Mouse (Mus musculus) liver, embryonic 15.5 days (tissue): ENCODE data around the gene Arhgef17. TPM values are rescaled to one million over a fixed set of nuclear protein-coding genes. Genes with fewer than 3 reads are reported as not detected.
A peak's percentile ranks its signal among the peaks of the same experiment; 100 is the strongest.

Experiments used
- ATAC-seq: fragments of 200-750 bp; cut with Nextera tagmentation; 2 replicates; pipeline ENCODE4 v1.8.0; 2017; ENCODE audit warnings: moderate number of reproducible peaks, mild to moderate bottlenecking, moderate library complexity; ENCODE audit not compliant: insufficient read depth
- H3K27ac ChIP-seq: fragments of 300-500 bp; sonication (generic); replicated peaks from 2 replicates; pipeline ENCODE4 v1.5.1; 2015; ENCODE audit warnings: mild to moderate bottlenecking, inconsistent platforms
- H3K27me3 ChIP-seq: fragments of 300-500 bp; sonication (generic); 2 replicates; pipeline ENCODE4 v1.6.1; 2015; ENCODE audit warnings: mild to moderate bottlenecking, inconsistent platforms
- H3K36me3 ChIP-seq: fragments of 300-500 bp; sonication (generic); replicated peaks from 2 replicates; pipeline ENCODE4 v1.6.1; 2015; ENCODE audit warnings: moderate library complexity, mild to moderate bottlenecking, inconsistent platforms
- H3K4me1 ChIP-seq: fragments of 300-500 bp; sonication (generic); replicated peaks from 2 replicates; pipeline ENCODE4 v1.6.1; 2015; ENCODE audit warnings: inconsistent platforms
- H3K4me2 ChIP-seq: fragments of 300-500 bp; sonication (generic); 2 replicates; pipeline ENCODE4 v1.6.1; 2015; ENCODE audit warnings: moderate library complexity, mild to moderate bottlenecking, inconsistent platforms
- H3K4me3 ChIP-seq: fragments of 300-500 bp; sonication (generic); replicated peaks from 2 replicates; pipeline ENCODE4 v1.5.1; 2015; ENCODE audit warnings: mild to moderate bottlenecking, inconsistent platforms
- H3K9ac ChIP-seq: fragments of 300-500 bp; sonication (generic); 2 replicates; pipeline ENCODE4 v1.6.1; 2015; ENCODE audit warnings: moderate library complexity, mild to moderate bottlenecking, inconsistent platforms
- H3K9me3 ChIP-seq: fragments of 300-500 bp; sonication (generic); replicated peaks from 2 replicates; pipeline ENCODE4 v1.6.1; 2016; ENCODE audit warnings: inconsistent platforms
- WGBS: fragments of 180-500 bp; shearing (Covaris S2); methylation state at CpG from one replicate; pipeline ENCODE4 v1.1.7; 2015; ENCODE audit warnings: mixed read lengths; ENCODE audit not compliant: insufficient replicate concordance; 5-methylcytosine and 5-hydroxymethylcytosine counted together
- polyA plus RNA-seq: library from polyadenylated mRNA; unstranded; fragments of >200 nt; fragmentation: Nextera tagmentation; extraction: Ambion mirVana; gene quantifications from 2 replicates; pipeline ENCODE4 v1.2.1, GENCODE M21; 2015

Arhgef17 gene
- polyA plus RNA-seq = 0.76 and 1.0 TPM in 2 replicates

DNA sequence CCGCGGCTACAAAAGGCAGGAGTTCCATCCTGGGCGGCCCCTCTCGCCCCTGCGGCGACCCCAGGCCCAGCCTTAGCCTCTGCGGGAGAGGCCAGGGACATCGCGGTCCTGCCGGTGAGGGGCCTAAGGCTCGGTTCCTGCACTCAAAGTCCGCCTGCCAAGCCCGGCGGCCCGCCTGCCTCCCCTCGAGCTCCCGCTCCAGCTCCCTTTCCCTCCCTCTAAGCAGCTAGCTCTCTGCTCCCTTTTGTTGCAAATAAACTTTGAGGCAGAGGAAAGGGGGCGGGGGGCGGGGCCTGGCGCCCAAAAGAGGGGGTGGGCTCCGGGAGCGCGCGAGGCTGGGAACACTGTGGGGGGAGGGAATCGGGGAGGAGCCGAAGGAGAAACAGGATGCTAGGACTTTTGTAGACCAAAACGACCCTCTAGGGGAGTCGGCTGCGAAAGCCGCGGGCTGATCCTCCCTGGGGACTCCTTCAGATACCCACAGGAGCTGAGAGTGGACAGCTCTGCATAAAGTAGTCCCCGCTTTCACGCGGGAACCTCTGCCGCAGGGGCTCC lies at the start of gene Arhgef17:
TSS of gene Arhgef17 (minus strand) at position 182 of the 555 bp plus-strand sequence.
- H3K27ac ChIP-seq = peak within 1 kb of the TSS; percentile 65; the same call in 1 of the 2 replicates
- H3K4me2 ChIP-seq = peak within 1 kb of the TSS; percentile 73
- H3K36me3 ChIP-seq = no peaks in the 10 kb centered on the region
- H3K9ac ChIP-seq = peak within 1 kb of the TSS; percentile 21
- WGBS = under 1% methylated on average over 35 of the region's 35 CpGs
- peak within 1 kb of the TSS; percentile 54 for H3K4me3 ChIP-seq
- peaks cover 30% of the 10 kb centered on the region for H3K4me1 ChIP-seq
- H3K27me3 ChIP-seq = peaks cover 73% of the 10 kb centered on the region
- peak; percentile 48 for ATAC-seq
- no peaks in the 10 kb centered on the region for H3K9me3 ChIP-seq

DNA sequence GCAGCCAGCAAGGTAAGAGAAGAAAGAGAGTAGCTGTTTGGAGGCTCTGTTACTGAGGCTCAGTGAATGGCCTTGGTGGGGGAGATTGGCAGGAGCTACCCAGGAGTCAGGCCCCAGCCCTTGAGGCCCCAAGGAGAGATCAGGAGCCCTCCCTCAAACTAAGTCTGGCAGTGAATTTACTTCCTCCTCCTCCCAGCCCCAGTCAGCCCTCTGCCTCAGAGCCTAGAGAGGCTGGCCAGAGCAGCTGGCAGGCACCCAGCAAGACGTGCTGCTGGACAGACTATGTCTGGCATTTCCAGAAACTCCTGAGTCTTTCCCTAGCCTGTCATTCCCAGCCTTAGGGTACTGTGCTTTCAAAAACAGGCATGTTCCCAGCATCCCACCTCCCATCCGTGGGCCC lies 47.3 kb upstream of the Arhgef17 start:
- Histone ChIP-seq H3K9ac (no peak overlapping the region), H3K27me3 (peaks cover 14% of the 10 kb centered on the region), H3K4me2 (no peak overlapping the region), H3K4me1 (peaks cover 6% of the 10 kb centered on the region; the same call in 1 of the 2 replicates), H3K9me3 (no peaks in the 10 kb centered on the region), H3K36me3 (no peaks in the 10 kb centered on the region), H3K27ac (no peak overlapping the region), H3K4me3 (no peak overlapping the region)
- ATAC-seq = no peak
- WGBS = 33% methylated on average over 2 of the region's 2 CpGs

DNA sequence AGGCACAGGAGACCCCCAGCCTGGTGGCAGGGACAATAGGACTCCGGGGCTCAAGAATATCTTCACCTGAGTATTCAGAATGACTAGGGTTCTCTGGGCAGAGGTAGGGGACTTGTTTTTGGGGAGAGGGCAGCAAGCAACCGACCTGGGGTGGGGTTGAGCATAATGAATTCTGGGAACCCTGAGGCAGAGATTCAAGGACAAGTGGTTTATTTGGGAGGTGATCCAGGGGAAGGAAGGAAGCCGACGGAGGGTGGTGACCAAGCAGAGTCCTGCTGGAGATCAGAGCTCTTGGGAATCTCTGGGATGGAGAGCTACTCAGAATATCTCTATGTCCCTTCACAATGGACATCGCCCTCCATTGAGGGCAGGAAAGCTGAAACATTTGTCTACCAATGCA lies 46.3 kb upstream of the Arhgef17 start:
- 66% methylated on average over 5 of the region's 5 CpGs for WGBS
- ATAC-seq = no peak
- H3K9me3 ChIP-seq = no peaks in the 10 kb centered on the region
- no peak overlapping the region for H3K27ac ChIP-seq
- H3K9ac ChIP-seq = no peak overlapping the region
- no peak overlapping the region for H3K4me3 ChIP-seq
- no peak overlapping the region for H3K4me2 ChIP-seq
- H3K27me3 ChIP-seq = peaks cover 24% of the 10 kb centered on the region
- H3K4me1 ChIP-seq = peaks cover 10% of the 10 kb centered on the region; the same call in 1 of the 2 replicates
- H3K36me3 ChIP-seq = no peaks in the 10 kb centered on the region

DNA sequence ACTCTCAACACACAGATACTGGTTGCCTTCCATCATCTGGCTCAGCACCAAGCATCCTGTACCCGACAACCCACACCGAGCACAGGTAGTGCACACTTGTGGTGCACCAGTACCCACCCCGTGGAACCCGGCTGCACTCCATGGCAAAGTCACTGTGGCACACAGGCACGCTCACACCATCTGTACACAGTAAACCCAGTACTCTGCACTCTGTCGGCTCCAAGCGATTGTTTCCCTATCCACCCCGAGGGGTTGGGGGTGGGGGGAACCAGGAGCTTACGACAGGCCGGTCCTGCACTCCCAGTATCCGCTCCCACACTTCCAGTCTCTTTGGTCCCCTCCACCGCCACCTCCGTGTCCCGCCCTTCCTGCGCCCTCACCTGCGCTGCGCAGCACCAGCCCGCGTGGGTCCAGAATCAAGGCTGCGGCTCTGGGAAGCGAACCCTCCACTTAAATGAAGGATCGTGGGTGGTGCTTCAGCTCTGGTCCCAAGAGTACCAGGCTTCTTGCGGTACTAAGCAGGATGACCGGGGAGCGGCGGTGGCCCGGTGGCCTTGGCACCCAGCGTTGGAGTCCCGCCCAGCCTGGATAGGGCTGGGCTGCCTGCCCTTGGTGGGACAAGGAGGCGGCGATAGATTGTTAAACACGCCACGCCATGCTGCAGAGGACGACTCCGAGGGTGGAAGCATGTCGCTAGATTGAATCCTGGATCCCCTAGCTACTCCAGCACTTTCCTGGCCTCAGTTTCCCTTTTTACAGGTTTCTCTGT lies 42.4 kb upstream of the Arhgef17 start, which contains the start of gene P2ry6:
TSS of gene P2ry6 (minus strand) at position 515 of the 769 bp plus-strand sequence.
- no peaks in the 10 kb centered on the region for H3K9me3 ChIP-seq
- H3K27ac ChIP-seq = no peak within 1 kb of the TSS
- no peaks in the 10 kb centered on the region for H3K36me3 ChIP-seq
- no peak within 1 kb of the TSS for H3K9ac ChIP-seq
- peak within 1 kb of the TSS; percentile 54 for H3K4me2 ChIP-seq
- no peak for ATAC-seq
- peaks cover 13% of the 10 kb centered on the region; the same call in 1 of the 2 replicates for H3K4me1 ChIP-seq
- H3K4me3 ChIP-seq = peak within 1 kb of the TSS; percentile 22
- 8% methylated on average over 36 of the region's 36 CpGs for WGBS
- peaks cover 39% of the 10 kb centered on the region for H3K27me3 ChIP-seq

DNA sequence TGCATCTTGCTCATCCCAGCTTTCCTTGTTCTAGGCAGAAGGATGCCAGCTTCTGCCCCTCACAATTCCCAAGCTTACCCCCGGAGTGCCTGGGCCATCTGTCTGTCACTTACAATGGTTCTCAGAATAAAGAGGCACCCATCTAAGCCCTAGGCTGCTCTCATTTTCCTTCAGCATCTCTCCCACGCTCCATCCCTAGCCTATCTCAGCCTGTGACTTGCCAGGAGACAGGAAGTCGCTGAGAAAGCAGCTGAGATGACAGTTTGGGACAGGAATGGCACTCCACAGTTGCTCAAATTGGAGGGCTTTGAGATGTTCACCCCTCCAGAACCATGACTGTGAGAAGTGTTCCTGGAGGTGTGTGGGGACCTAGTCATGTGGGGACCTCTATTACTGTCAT lies 41.0 kb upstream of the Arhgef17 start:
- no peaks in the 10 kb centered on the region for H3K9me3 ChIP-seq
- no peak overlapping the region for H3K4me3 ChIP-seq
- no peak overlapping the region for H3K27ac ChIP-seq
- H3K36me3 ChIP-seq = no peaks in the 10 kb centered on the region
- no peak overlapping the region for H3K9ac ChIP-seq
- no peak overlapping the region for H3K4me2 ChIP-seq
- H3K4me1 ChIP-seq = peaks cover 16% of the 10 kb centered on the region; the same call in 1 of the 2 replicates
- 37% methylated on average over 3 of the region's 3 CpGs for WGBS
- ATAC-seq = no peak
- H3K27me3 ChIP-seq = peaks cover 39% of the 10 kb centered on the region

DNA sequence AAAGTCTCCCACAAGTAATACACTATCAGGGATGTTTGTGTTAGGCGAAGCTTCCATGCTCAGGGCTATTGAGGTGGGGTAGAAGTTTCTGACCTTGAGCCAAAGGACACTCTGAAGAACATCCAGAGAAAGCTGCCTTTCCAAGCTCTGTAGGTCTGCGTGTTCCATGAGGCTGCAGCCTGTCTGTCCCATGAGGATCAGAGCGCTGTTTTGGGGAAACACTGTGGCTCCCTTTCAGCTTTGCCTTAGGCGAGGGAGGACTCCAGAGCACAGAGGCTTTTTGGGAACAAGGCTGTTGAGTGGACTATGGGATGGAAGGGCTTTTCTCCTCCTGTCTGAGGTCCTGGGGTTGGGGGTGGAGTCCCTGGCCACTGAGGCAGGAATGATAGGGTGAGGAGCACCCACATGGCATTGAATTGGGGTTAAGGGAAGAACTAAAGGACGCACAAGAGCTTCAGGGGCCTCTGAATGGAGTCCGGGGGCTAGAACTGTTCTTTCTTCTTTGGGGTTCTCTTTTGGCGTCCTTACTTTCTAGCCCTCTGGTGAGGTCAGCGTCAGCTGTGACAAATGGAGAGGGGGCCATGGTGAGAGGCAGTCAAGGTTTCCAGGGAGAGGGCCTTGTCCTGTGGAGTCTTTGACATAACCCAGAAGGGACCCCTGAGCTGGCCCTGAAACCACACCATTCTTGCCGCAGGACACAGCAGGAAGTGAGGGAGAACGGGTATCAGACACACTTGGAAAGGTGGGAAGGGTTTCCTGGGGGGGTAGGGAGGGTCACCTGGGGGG lies 37.2 kb upstream of the Arhgef17 start:
- no peaks in the 10 kb centered on the region for H3K36me3 ChIP-seq
- WGBS = 53% methylated on average over 10 of the region's 10 CpGs
- H3K4me3 ChIP-seq = no peak overlapping the region
- no peak overlapping the region for H3K27ac ChIP-seq
- no peak for ATAC-seq
- H3K4me1 ChIP-seq = peaks cover 9% of the 10 kb centered on the region; the same call in 1 of the 2 replicates
- no peak overlapping the region for H3K9ac ChIP-seq
- H3K4me2 ChIP-seq = no peak overlapping the region
- peaks cover 24% of the 10 kb centered on the region for H3K27me3 ChIP-seq
- no peaks in the 10 kb centered on the region for H3K9me3 ChIP-seq

DNA sequence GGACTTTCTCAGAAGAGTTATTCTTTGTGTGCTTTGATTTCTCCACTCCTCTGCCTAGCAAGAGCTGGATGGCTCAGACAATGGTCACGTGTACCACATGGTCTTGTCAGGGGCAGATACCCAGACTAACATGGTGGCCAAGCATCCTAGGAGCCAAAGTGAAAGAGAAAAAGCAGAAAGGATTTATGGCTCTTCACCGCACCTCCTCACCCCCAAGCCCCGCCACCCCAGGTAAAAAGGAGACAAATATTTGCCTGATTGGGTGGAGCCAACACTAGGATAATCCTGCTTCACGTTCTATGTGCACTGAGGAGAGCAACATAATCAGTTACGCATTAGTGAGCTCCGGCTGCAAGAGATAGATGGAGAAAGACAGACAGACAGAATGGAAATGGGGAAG lies 36.5 kb upstream of the Arhgef17 start:
- Histone ChIP-seq H3K4me2 (no peak overlapping the region), H3K4me3 (no peak overlapping the region), H3K4me1 (0 out of 2 replicates have a peak, but pooled peaks cover 6% of the 10 kb centered on the region), H3K36me3 (no peaks in the 10 kb centered on the region), H3K27me3 (peaks cover 17% of the 10 kb centered on the region), H3K9ac (no peak overlapping the region), H3K27ac (no peak overlapping the region), H3K9me3 (no peaks in the 10 kb centered on the region)
- no peak for ATAC-seq
- 70% methylated on average over 6 of the region's 6 CpGs for WGBS

DNA sequence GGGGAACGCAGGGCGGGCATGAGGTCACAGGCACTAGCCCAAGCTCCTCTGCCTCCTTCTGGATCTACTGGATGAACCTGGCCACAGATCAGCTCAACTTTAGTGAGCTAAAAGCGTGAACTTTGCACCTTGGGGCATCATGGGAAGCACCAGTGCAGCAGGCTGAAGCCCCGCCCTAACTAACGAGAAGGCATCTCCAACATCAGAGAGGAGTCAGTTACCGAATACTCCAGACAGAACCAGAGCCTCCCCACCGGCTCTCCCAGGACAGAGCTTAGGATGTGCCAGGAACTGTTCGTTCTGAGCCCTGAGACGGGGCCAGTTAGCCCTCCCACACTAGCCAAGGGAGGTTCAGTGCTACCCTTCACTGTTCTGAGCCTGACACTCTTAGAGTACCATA lies 35.9 kb upstream of the Arhgef17 start:
- Histone ChIP-seq H3K4me3 (no peak overlapping the region), H3K4me2 (no peak overlapping the region), H3K27ac (no peak overlapping the region), H3K9me3 (no peaks in the 10 kb centered on the region), H3K36me3 (no peaks in the 10 kb centered on the region), H3K27me3 (peaks cover 16% of the 10 kb centered on the region), H3K4me1 (0 out of 2 replicates have a peak, but pooled peaks cover 6% of the 10 kb centered on the region), H3K9ac (no peak overlapping the region)
- no peak for ATAC-seq
- WGBS = 61% methylated on average over 9 of the region's 9 CpGs

DNA sequence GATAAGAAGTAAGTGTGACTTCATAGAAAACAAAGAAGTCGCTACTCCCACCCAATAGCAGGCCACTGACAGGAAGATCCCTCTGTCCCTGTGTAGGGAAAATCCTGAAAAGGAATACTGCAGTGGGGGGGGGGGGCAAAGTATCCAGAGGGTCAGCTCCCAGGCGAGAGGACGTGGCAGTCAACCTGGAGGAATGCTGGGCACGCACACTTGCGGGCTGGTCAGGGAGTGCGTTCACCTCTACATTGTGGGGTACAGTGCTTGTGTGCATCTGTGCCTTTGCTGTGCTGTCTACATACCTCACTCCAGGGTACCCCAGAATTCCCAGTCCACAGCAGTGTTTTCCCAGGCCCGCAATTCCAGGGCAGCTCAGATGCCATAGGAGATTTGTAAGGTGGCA lies 34.1 kb upstream of the Arhgef17 start:
- H3K4me2 ChIP-seq = no peak overlapping the region
- peaks cover 8% of the 10 kb centered on the region; the same call in 1 of the 2 replicates for H3K27me3 ChIP-seq
- no peak overlapping the region for H3K27ac ChIP-seq
- no peak overlapping the region for H3K9ac ChIP-seq
- H3K4me3 ChIP-seq = no peak overlapping the region
- H3K9me3 ChIP-seq = no peaks in the 10 kb centered on the region
- no peak for ATAC-seq
- H3K36me3 ChIP-seq = no peaks in the 10 kb centered on the region
- H3K4me1 ChIP-seq = 0 out of 2 replicates have a peak, but pooled peaks cover 6% of the 10 kb centered on the region
- WGBS = 67% methylated on average over 7 of the region's 7 CpGs

DNA sequence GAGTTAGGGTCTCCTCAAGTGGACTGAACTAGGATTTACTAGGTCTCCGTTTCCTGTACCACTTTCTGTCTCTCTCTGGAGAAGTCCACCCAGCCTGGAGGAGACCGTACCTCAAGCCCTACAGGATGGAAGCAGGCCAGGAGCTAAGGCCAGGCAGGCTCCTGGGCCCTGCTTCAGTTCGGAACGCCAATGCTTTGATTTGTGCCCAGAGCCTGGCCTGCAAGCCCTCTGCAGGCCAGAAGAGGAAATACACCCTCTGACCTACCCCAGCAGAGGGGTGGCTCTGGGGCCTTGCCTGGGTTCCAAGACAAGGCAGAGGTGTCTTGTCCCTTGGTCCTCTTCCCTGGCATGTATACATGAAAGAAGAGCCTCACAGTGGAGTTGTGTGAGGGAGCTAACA lies 33.2 kb upstream of the Arhgef17 start:
- peaks cover 8% of the 10 kb centered on the region; the same call in 1 of the 2 replicates for H3K27me3 ChIP-seq
- WGBS = 15% methylated on average over 4 of the region's 4 CpGs
- H3K4me1 ChIP-seq = 0 out of 2 replicates have a peak, but pooled peaks cover 3% of the 10 kb centered on the region
- no peaks in the 10 kb centered on the region for H3K36me3 ChIP-seq
- no peaks in the 10 kb centered on the region for H3K9me3 ChIP-seq
- no peak overlapping the region for H3K9ac ChIP-seq
- no peak overlapping the region for H3K27ac ChIP-seq
- no peak for ATAC-seq
- no peak overlapping the region for H3K4me2 ChIP-seq
- no peak overlapping the region for H3K4me3 ChIP-seq

DNA sequence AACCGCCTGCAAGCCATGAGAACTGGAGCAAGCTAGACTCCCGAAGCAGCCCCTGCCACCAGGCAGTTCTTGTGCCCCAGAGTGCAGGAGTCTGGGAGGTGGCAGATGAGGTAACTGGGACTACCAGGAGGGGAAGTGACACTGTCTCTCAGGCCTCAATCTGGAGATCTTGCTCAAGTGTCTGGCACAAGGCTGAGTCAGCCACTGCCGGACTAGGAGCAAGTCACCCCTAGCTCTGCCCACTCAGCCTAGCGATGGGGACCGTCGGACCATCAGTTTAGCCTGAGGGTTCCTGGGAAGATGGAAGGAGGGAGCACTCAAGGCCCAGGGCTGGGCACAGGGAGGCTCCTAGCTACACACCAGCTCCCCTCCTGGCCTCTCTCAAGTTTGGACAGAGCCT lies 32.3 kb upstream of the Arhgef17 start:
- ATAC-seq = no peak
- 0 out of 2 replicates have a peak overlapping the region, but pooled peaks have one; percentile 7 for H3K4me3 ChIP-seq
- H3K9ac ChIP-seq = no peak overlapping the region
- H3K27me3 ChIP-seq = peaks cover 4% of the 10 kb centered on the region; the same call in 1 of the 2 replicates
- WGBS = 42% methylated on average over 6 of the region's 6 CpGs
- 0 out of 2 replicates have a peak, but pooled peaks cover 2% of the 10 kb centered on the region for H3K4me1 ChIP-seq
- no peak overlapping the region for H3K27ac ChIP-seq
- no peaks in the 10 kb centered on the region for H3K36me3 ChIP-seq
- H3K9me3 ChIP-seq = no peaks in the 10 kb centered on the region
- no peak overlapping the region for H3K4me2 ChIP-seq
